Mouse (Mus musculus): Measurements from ENCODE around the gene Rbp1. TPM values are rescaled to one million over a fixed set of nuclear protein-coding genes. Genes with fewer than 3 reads are reported as not detected.

Gene Rbp1
- total RNA-seq, 1 experiment from 2014 or later = not detected

- no peak for ATAC-seq (ENCODE audit: extremely low read depth, insufficient number of reproducible peaks, low FRiP score, poor library complexity, severe bottlenecking)
Observed at GRCm38 (mm10) chr9:98423691-98424090, 930 bp downstream of the Rbp1 start.

DNA sequence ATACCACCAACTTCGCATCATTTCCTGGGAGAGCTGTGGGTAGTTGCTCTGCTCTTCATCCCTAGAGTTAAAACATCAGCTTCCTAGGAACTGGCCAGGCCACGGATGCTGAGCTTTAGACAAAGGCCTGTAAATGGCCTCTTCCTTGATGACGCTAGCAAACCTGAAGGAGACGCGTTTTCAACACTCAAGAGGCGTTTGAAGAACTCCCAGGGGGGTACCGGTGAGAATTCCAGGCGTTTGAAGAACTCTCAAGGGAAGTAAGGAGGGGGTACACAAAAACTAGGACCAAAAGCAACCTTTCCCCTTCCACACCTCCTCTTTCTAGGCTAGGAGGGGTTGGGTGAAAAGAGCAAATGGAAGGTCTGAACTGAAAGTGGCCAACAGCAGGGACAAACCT lies 1.5 kb downstream of the Rbp1 start:
- ATAC-seq (ENCODE audit: extremely low read depth, insufficient number of reproducible peaks, low FRiP score, poor library complexity, severe bottlenecking) = no peak

DNA sequence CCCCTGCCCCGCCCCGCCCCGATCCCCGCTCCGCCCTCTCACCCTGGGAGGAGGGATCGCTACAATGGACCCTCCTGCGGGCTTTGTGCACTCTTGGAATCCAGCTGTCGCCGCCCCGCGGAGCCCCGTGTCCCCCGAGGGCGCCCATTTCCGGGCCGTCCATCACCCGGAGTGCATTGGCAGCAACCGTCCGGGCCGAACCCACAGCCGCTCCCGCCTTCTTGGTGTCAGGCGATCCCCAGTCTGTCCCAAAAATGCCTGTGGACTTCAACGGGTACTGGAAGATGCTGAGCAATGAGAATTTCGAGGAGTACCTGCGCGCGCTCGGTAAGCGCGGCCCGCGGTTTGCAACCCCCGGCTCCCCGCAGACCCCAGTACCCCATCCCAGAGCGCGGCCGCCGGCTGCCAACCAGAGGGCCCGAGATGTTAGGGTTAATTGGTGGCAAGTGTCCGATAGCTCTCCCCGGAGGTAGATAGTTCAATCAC lies 2.0 kb downstream of the Rbp1 start:
- ATAC-seq (ENCODE audit: extremely low read depth, insufficient number of reproducible peaks, low FRiP score, poor library complexity, severe bottlenecking) = no peak

- no peak for ATAC-seq (ENCODE audit: extremely low read depth, insufficient number of reproducible peaks, low FRiP score, poor library complexity, severe bottlenecking)
Observed at GRCm38 (mm10) chr9:98425351-98425880, 2.7 kb downstream of the Rbp1 start.

- no peak for ATAC-seq (ENCODE audit: extremely low read depth, insufficient number of reproducible peaks, low FRiP score, poor library complexity, severe bottlenecking)
Observed at GRCm38 (mm10) chr9:98427906-98428517, 5.3 kb downstream of the Rbp1 start.

DNA sequence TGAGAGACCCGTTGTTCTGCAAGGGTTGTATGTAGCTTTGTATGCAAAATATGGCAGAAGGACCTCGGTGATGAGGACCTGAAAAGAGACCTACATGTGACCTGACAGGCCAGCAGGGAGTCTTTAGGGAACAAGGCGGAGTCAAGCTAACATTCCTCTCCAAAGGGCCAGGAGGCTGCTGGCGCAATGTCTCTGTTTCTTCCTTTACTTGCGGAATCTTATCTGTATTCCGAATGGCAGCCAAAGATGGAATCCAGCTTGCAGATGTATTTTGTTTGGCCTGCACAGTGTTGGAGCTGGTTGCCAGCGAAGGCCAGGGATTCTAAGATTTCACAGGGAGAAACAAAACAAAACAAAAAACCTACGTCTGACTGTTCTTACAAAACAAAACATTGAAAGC lies 6.0 kb downstream of the Rbp1 start:
- no peak for ATAC-seq (ENCODE audit: extremely low read depth, insufficient number of reproducible peaks, low FRiP score, poor library complexity, severe bottlenecking)

DNA sequence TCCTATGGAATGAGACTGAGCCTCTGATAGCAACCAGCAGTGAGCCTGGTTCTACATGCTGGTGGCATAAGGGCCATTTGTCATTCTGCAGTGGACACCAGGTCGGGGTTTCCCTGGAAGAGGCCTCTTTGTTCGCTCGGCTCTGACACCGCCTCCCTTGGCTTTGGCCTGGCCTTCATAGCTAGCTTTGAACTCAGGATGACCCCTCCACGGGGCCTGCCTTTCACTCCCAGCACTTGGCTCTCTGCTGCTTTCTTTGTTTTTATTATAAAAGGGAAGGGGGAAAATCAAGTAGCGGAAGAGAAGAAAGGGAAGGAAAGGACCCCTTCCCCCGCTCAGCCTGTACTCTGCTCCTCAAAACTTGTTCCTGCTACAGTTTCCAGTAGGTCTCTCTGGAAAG lies 7.0 kb downstream of the Rbp1 start:
- no peak for ATAC-seq (ENCODE audit: extremely low read depth, insufficient number of reproducible peaks, low FRiP score, poor library complexity, severe bottlenecking)

GRCm38 (mm10) chr9:98430528-98430927 lies 7.8 kb downstream of the Rbp1 start:
- no peak for ATAC-seq (ENCODE audit: extremely low read depth, insufficient number of reproducible peaks, low FRiP score, poor library complexity, severe bottlenecking)

DNA sequence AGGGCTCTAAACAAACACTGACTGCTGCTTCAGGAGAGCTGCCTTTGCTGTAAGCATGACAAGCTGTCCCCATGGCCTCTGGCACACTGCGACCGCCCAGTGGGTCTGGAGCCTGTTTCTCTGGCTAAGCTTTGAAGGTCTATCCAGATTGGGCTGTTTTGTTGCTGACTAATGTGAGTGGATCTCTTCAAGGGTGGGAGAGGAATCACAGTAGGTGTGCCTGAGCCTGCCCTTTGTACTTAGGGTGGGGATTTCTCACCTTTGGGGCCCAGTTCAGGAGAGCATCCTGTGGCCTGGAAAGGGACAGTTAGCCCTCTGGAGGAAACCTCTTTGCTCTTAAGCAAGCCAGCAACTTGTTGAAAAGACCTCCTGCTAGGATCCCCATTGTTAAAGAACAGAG lies 10.3 kb downstream of the Rbp1 start:
- no peak for ATAC-seq (ENCODE audit: extremely low read depth, insufficient number of reproducible peaks, low FRiP score, poor library complexity, severe bottlenecking)

DNA sequence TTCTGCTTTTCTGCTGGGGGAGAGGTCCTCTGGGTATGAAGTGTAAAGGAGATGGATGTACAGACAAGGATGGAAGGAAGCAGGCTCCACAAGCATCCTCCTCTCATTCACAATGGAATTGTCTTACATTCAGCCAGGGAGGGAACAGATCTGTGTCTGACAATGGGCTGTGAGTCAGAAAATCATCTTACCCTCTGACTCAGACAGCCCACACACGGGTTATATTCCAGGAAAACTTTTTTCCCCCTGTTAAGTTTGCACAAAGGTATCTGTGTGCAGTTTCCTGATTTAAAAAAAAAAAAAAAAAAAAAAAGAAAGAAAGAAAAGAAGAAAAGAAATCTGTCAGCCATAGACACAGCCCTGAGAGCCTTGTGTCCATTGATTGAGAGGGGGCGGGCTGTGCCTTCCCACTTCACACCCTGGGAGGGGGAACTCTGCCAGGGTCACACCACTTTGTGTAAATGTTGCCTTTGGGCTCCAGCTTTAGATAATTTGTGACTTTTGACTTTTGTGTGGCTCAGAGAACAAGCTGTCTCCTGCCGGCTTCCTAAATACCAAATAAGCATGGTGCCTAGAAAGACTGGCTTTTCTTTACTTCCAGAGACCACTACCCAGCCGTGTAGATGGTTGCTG lies 11.3 kb downstream of the Rbp1 start:
- no peak for ATAC-seq (ENCODE audit: extremely low read depth, insufficient number of reproducible peaks, low FRiP score, poor library complexity, severe bottlenecking)

DNA sequence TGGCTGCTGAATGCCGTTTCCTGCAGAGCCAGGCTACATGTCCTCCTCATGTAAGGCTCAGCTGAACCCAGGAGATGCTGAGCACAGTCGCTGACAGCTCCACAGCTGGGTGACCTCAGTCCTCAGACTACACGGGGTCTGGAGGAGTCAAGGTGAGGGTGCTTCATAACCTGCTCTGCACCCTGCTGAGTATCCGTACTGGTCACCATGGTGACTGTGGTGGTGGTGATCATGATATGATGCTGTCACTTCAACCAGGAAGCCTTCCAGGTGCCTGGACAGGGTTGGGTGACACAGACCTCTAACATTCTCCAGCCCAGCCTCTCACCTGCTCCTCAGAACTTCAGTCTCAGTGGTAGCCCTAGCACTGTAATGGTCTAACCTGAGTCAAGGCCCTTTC lies 15.1 kb downstream of the Rbp1 start:
- ATAC-seq (ENCODE audit: extremely low read depth, insufficient number of reproducible peaks, low FRiP score, poor library complexity, severe bottlenecking) = no peak

GRCm38 (mm10) chr9:98439091-98439490 lies 16.3 kb downstream of the Rbp1 start:
- ATAC-seq (ENCODE audit: extremely low read depth, insufficient number of reproducible peaks, low FRiP score, poor library complexity, severe bottlenecking) = no peak

- no peak for ATAC-seq (ENCODE audit: extremely low read depth, insufficient number of reproducible peaks, low FRiP score, poor library complexity, severe bottlenecking)
Observed at GRCm38 (mm10) chr9:98442638-98443037, 19.9 kb downstream of the Rbp1 start.

- no peak for ATAC-seq (ENCODE audit: extremely low read depth, insufficient number of reproducible peaks, low FRiP score, poor library complexity, severe bottlenecking)
Observed at GRCm38 (mm10) chr9:98445359-98446149, 22.8 kb downstream of the Rbp1 start.

DNA sequence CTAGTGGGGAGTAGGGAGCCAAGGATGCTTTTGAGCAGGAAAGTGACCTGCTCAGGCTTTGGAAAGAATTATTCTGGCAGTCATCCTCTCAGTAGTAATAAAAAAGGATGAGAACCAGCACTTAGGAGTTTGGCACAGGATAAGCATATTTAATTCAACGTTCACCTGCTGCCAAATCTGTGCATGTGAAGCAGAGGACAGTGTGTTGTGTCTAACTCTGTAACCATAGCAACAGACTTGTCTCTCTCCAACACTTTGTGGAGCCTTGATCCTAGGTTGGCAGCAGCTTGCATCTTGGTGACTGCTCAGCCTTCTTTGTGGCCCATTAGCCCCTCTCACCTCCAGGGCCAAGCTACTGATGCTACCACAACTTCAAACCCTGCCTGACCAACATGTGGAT lies 28.2 kb downstream of the Rbp1 start:
- no peak for ATAC-seq (ENCODE audit: extremely low read depth, insufficient number of reproducible peaks, low FRiP score, poor library complexity, severe bottlenecking)

DNA sequence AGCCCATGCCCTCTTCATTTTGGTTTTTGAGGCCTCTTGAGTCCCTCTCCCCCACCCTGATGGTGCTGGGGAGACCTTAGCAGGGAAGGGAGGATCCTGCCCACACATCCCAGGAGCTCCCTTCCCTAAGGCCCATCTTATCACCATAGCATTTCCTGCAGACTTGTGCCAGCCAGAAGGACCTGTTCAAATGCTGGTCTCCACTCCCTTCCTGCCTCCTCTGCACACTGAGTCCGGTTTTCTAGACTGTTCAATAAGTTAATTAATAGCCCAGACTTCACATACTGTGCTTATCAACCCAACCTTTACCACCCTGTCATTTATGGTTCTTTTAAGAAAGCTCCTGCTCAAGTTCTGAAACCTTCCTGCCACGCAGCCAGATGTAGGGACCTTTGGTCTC lies 43.9 kb downstream of the Rbp1 start:
- ATAC-seq (ENCODE audit: extremely low read depth, insufficient number of reproducible peaks, low FRiP score, poor library complexity, severe bottlenecking) = no peak

DNA sequence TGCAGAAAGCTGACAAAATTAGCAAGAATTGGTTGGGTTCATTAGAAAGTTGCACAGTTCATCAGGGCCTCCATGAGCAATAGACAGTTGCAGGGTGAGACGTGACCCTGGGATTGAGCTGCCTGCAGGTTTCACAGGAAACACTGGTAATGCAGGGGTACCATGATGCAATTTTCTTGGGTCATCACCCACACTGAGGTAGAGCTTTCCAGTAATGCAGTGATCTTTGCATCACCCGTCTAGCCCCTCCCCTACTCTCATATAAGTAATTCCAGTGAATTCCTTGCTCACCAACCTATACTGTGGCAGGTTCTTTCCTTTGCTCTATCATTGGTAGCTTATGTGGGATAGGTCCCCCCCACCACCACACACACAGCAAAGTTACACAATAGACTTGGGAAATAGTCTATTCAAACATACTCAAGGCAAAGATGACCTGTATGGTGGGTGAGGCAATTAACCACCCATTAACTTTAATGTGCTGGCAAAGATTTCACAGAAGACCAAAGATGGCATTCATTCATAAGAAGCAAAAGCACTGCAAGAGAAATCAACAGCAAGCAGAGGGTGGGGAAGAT lies 57.5 kb downstream of the Rbp1 start:
- ATAC-seq (ENCODE audit: extremely low read depth, insufficient number of reproducible peaks, low FRiP score, poor library complexity, severe bottlenecking) = no peak

GRCm38 (mm10) chr9:98482256-98482655 lies 59.5 kb downstream of the Rbp1 start:
- ATAC-seq (ENCODE audit: extremely low read depth, insufficient number of reproducible peaks, low FRiP score, poor library complexity, severe bottlenecking) = no peak

DNA sequence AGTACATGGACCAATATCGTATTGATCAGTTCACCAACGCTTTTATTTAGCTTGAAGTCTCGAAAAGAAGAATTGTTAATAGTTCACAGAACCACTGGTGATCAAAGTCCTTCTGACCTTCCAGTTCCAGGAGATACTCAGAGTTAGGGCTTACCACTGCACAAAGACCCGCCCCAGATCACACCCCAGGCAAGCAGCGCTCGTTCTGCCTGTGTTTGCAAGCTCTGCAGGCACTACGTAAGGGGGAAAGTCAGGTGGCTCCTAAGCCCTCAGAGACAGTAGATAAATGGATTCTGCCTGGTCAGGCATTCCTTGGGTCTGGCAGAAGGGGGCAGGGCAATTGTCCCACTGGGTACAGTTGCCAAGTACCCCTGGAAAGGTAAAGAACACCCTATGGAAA lies 62.3 kb downstream of the Rbp1 start:
- no peak for ATAC-seq (ENCODE audit: extremely low read depth, insufficient number of reproducible peaks, low FRiP score, poor library complexity, severe bottlenecking)

GRCm38 (mm10) chr9:98485815-98486214 lies 63.1 kb downstream of the Rbp1 start, which contains the start of gene Rbp2:
TSS of gene Rbp2 (plus strand) at chr9:98486115.
- ATAC-seq (ENCODE audit: extremely low read depth, insufficient number of reproducible peaks, low FRiP score, poor library complexity, severe bottlenecking) = no peak
